Mouse (Mus musculus): ENCODE measurements around the gene Clec9a. TPM values are rescaled to one million over a fixed set of nuclear protein-coding genes. Genes with fewer than 3 reads are reported as not detected.

Clec9a gene
- polyA plus RNA-seq, 1 experiment, result 8.7 TPM

DNA sequence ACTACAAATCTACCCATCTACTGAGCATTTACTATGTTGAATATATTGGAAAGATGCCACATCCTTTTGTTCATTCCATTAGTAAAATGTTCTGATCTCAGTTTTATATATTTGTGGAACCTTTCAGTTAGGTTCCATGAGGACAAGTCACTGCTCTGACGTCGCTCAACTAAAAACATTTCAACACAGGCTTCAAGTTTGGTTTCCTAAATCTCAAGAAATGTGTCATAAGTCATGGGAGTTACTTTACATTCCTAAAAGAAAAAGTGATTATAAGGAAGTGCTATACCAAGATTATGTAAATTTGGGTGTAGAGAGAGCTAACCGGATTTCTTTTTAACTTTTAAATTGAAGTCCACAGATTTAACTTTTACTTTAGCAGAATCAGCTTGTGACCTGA is 27.4 kb downstream of the Clec9a start:
- no peaks in the 10 kb centered on the region for H3K27me3 ChIP-seq (ENCODE audit: control insufficient read depth, insufficient read depth, low read length)
- no peak for DNase-seq (ENCODE audit: low read depth in 1 of 2, low spot score in 2 of 2)
- no peaks in the 10 kb centered on the region for H3K36me3 ChIP-seq (ENCODE audit: control insufficient read depth, insufficient read depth, low read length)
- no peaks in the 10 kb centered on the region for H3K4me1 ChIP-seq (ENCODE audit: control insufficient read depth, insufficient read depth, insufficient read length)
- no peak overlapping the region for H3K27ac ChIP-seq (ENCODE audit: insufficient read depth, low read length)
- TF ChIP-seq CTCF (IDR thresholded peaks at IDR 0.05; ENCODE audit: extremely low read depth, insufficient read depth, insufficient read length, insufficient replicate concordance) (no peak), POLR2A (IDR thresholded peaks at IDR 0.05; ENCODE audit: low read depth, low read length) (no peak)
- WGBS, result 87% methylated on average over 3 of the region's 3 CpGs
- no peak overlapping the region for H3K4me3 ChIP-seq (ENCODE audit: extremely low read depth, insufficient read depth, insufficient read length)

DNA sequence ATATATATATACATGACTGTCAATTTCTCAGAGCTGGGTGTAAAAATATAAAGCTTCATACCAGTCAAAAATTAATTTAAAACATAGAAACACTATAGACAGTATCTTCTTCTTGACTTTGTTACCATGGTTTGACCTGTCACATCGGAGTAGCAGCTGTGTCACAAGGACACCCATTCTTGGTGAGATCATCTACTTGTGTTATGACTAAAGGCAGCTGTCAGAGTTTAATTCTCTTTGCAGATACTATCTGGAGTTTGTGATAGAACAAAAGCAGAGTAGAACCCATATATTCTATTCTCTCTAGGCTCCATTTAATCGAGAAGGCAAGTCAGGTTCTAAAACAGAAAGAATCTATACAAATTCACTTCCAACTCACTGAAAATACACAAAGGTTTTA is 29.4 kb downstream of the Clec9a start:
- TF ChIP-seq POLR2A (IDR thresholded peaks at IDR 0.05; ENCODE audit: low read depth, low read length) (no peak), CTCF (IDR thresholded peaks at IDR 0.05; ENCODE audit: extremely low read depth, insufficient read depth, insufficient read length, insufficient replicate concordance) (no peak)
- no peaks in the 10 kb centered on the region for H3K27me3 ChIP-seq (ENCODE audit: control insufficient read depth, insufficient read depth, low read length)
- no peak overlapping the region for H3K27ac ChIP-seq (ENCODE audit: insufficient read depth, low read length)
- DNase-seq (ENCODE audit: low read depth in 1 of 2, low spot score in 2 of 2), result no peak
- H3K4me3 ChIP-seq (ENCODE audit: extremely low read depth, insufficient read depth, insufficient read length), result no peak overlapping the region
- no peaks in the 10 kb centered on the region for H3K4me1 ChIP-seq (ENCODE audit: control insufficient read depth, insufficient read depth, insufficient read length)
- H3K36me3 ChIP-seq (ENCODE audit: control insufficient read depth, insufficient read depth, low read length), result no peaks in the 10 kb centered on the region
- 86% methylated on average over 2 of the region's 2 CpGs for WGBS

DNA sequence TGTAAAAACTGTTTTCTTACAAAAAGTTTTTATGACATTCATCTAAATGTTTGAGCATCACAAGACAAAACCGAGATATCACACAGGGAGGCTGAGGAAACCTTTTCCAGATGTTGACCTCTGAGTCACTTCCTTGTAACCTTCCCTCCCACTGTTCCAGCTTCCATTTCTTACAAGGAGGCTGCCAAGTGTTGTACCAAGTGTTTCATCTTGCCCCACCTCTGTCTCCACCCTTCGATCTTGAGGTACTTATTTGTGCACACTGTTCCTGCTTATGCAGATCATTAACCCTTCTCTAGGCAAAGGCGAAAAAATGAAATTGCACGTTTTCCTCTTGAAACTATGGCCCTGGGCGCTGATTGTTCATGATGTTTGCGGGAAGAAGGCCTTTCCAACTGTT is 41.1 kb downstream of the Clec9a start:
- no peaks in the 10 kb centered on the region for H3K4me1 ChIP-seq (ENCODE audit: control insufficient read depth, insufficient read depth, insufficient read length)
- H3K27me3 ChIP-seq (ENCODE audit: control insufficient read depth, insufficient read depth, low read length), result no peaks in the 10 kb centered on the region
- TF ChIP-seq POLR2A (IDR thresholded peaks at IDR 0.05; ENCODE audit: low read depth, low read length) (no peak), CTCF (IDR thresholded peaks at IDR 0.05; ENCODE audit: extremely low read depth, insufficient read depth, insufficient read length, insufficient replicate concordance) (no peak)
- H3K4me3 ChIP-seq (ENCODE audit: extremely low read depth, insufficient read depth, insufficient read length), result no peak overlapping the region
- WGBS, result 81% methylated on average over 6 of the region's 6 CpGs
- no peaks in the 10 kb centered on the region for H3K36me3 ChIP-seq (ENCODE audit: control insufficient read depth, insufficient read depth, low read length)
- H3K27ac ChIP-seq (ENCODE audit: insufficient read depth, low read length), result no peak overlapping the region
- no peak for DNase-seq (ENCODE audit: low read depth in 1 of 2, low spot score in 2 of 2)

DNA sequence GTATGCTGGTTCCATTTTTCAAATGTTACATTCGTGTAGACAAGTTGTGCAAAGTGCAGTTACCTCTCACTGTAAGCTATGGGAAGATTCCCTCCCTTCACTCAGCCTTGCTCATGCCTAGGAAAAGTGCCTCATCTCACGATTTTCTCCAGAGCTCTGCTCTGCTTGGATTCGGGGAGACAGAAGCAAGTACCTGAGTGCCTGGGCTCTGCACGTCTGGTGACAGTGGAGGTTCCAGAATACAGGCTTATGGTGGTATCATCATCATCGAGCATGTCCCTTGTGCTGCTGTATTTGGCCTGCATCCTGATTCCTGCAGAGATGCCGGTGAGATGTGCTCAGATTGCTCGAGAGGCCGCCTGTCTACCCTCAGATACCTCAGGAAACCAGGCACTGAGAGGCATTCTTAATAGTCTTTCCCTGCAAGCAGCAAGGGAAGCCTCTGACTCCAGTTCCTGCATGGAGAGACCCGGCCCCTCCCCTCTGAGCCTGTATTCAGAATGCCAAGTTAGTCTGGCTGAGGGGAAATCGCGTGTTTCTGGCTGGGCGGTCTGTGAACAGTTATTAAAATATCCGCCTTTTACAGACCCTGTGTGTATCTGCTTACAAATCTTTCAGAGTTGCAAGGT is 42.9 kb downstream of the Clec9a start, which contains the start of gene Clec1a:
Gene Clec1a, minus strand, starts transcription at position 590 of the 629 bp plus-strand sequence.
- 59% methylated on average over 13 of the region's 13 CpGs for WGBS
- Histone ChIP-seq H3K27ac (ENCODE audit: insufficient read depth, low read length) (no peak within 1 kb of the TSS), H3K4me3 (ENCODE audit: extremely low read depth, insufficient read depth, insufficient read length) (no peak within 1 kb of the TSS; the same call in 1 of the 2 replicates), H3K36me3 (ENCODE audit: control insufficient read depth, insufficient read depth, low read length) (no peaks in the 10 kb centered on the region), H3K27me3 (ENCODE audit: control insufficient read depth, insufficient read depth, low read length) (no peaks in the 10 kb centered on the region), H3K4me1 (ENCODE audit: control insufficient read depth, insufficient read depth, insufficient read length) (no peaks in the 10 kb centered on the region)
- no peak for DNase-seq (ENCODE audit: low read depth in 1 of 2, low spot score in 2 of 2)
- TF ChIP-seq CTCF (IDR thresholded peaks at IDR 0.05; ENCODE audit: extremely low read depth, insufficient read depth, insufficient read length, insufficient replicate concordance) (no peak), POLR2A (IDR thresholded peaks at IDR 0.05; ENCODE audit: low read depth, low read length) (no peak)

DNA sequence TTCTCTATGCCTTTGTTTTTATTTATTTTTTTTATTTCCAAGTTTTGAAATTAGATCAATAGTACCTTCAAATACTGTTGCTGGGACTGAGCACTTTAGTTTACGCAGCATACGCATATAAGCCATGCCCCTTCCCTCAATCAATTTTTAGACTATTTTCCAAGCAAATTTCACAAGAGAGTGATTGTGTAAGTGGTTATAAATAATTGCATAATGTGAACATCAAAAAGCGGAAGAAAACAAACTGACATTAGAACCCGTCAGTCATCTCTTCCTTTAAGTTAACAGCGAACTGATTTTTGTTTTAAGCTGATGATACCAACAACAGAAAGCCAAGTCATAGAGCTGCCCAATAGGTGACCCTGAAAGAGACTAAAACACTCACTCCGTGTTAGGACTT is 62.7 kb downstream of the Clec9a start:
- Histone ChIP-seq H3K27me3 (ENCODE audit: control insufficient read depth, insufficient read depth, low read length) (no peaks in the 10 kb centered on the region), H3K4me3 (ENCODE audit: extremely low read depth, insufficient read depth, insufficient read length) (no peak overlapping the region), H3K4me1 (ENCODE audit: control insufficient read depth, insufficient read depth, insufficient read length) (no peaks in the 10 kb centered on the region), H3K36me3 (ENCODE audit: control insufficient read depth, insufficient read depth, low read length) (no peaks in the 10 kb centered on the region), H3K27ac (ENCODE audit: insufficient read depth, low read length) (no peak overlapping the region)
- no peak for TF ChIP-seq CTCF (IDR thresholded peaks at IDR 0.05; ENCODE audit: extremely low read depth, insufficient read depth, insufficient read length, insufficient replicate concordance)
- TF ChIP-seq POLR2A (IDR thresholded peaks at IDR 0.05; ENCODE audit: low read depth, low read length), result no peak
- WGBS, result 81% methylated on average over 6 of the region's 6 CpGs
- no peak for DNase-seq (ENCODE audit: low read depth in 1 of 2, low spot score in 2 of 2)

DNA sequence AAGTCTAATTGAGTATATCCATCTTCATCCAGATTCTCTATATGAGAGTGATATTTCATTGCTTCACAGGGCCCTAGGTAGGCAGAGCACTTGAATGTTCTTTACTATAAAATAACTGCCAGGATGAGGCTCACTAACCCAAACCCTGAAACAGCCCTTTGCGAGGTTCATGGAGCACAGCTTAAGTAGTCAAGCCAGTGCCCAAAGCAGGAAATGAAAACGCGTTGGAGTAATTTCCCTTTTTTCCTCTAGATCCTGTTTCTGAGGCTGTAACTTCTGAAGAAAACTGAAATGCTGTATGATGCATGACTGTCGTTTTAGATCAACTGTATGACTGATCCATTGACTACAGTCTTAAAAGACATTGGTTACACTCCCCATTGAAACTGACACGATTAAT is 64.0 kb downstream of the Clec9a start:
- no peak for DNase-seq (ENCODE audit: low read depth in 1 of 2, low spot score in 2 of 2)
- Histone ChIP-seq H3K27ac (ENCODE audit: insufficient read depth, low read length) (no peak overlapping the region), H3K4me1 (ENCODE audit: control insufficient read depth, insufficient read depth, insufficient read length) (no peaks in the 10 kb centered on the region), H3K4me3 (ENCODE audit: extremely low read depth, insufficient read depth, insufficient read length) (no peak overlapping the region), H3K27me3 (ENCODE audit: control insufficient read depth, insufficient read depth, low read length) (no peaks in the 10 kb centered on the region), H3K36me3 (ENCODE audit: control insufficient read depth, insufficient read depth, low read length) (no peaks in the 10 kb centered on the region)
- WGBS, result 29% methylated on average over 5 of the region's 5 CpGs
- TF ChIP-seq CTCF (IDR thresholded peaks at IDR 0.05; ENCODE audit: extremely low read depth, insufficient read depth, insufficient read length, insufficient replicate concordance), result no peak
- no peak for TF ChIP-seq POLR2A (IDR thresholded peaks at IDR 0.05; ENCODE audit: low read depth, low read length)

Other genes starting within 250 kb of the Clec9a start
- 47.0 and 47.4 TPM in 2 replicates for gene Clec2d, start 228.2 kb upstream of the Clec9a start, polyA plus RNA-seq (2012; rRNA removed)
- 4.4 and 5.0 TPM in 2 replicates for gene Cd69, start 133.4 kb upstream of the Clec9a start, polyA plus RNA-seq (2012; rRNA removed)
- gene 4922502D21Rik, start 77.1 kb upstream of the Clec9a start, polyA plus RNA-seq (2012; rRNA removed), result not detected in 2 replicates
- 5.3 and 6.8 TPM in 2 replicates for gene Clec12a, start 66.2 kb upstream of the Clec9a start, polyA plus RNA-seq (2012; rRNA removed)
- 0.11 TPM in 1 of 2 replicates, not detected in the other for gene Clec12b, start 23.0 kb upstream of the Clec9a start, polyA plus RNA-seq (2012; rRNA removed)
- 5.5 and 9.6 TPM in 2 replicates for gene Clec1b, start 11.6 kb upstream of the Clec9a start, polyA plus RNA-seq (2012; rRNA removed)
- 0.47 and 0.51 TPM in 2 replicates for gene Clec1a, start 43.1 kb downstream of the Clec9a start, polyA plus RNA-seq (2012; rRNA removed)
- gene Olr1, start 98.3 kb downstream of the Clec9a start, polyA plus RNA-seq (2012; rRNA removed), result 0.06 and 0.08 TPM in 2 replicates
- not detected in 2 replicates for gene Tmem52b, start 103.7 kb downstream of the Clec9a start, polyA plus RNA-seq (2012; rRNA removed)
- gene Gabarapl1, start 124.3 kb downstream of the Clec9a start, polyA plus RNA-seq (2012; rRNA removed), result 17.6 and 19.9 TPM in 2 replicates
- gene Klre1, start 169.0 kb downstream of the Clec9a start, polyA plus RNA-seq (2012; rRNA removed), result 1.6 and 2.6 TPM in 2 replicates
- 1.2 and 2.5 TPM in 2 replicates for gene Klrd1, start 182.9 kb downstream of the Clec9a start, polyA plus RNA-seq (2012; rRNA removed)
- 1.1 and 2.1 TPM in 2 replicates for gene Klrk1, start 215.0 kb downstream of the Clec9a start, polyA plus RNA-seq (2012; rRNA removed)
- gene Klrc3, start 234.5 kb downstream of the Clec9a start, polyA plus RNA-seq (2012; rRNA removed), result 0.63 and 1.6 TPM in 2 replicates